Mouse (Mus musculus) embryonic fibroblast, embryonic 13.5 days (primary cell): Measurements from ENCODE around the gene Atp2b1.

Experiments used
- CTCF ChIP-seq: IDR thresholded peaks from 2 replicates; pipeline ENCODE4 v1.5.1; 2011; ENCODE audit warnings: mild to moderate bottlenecking, control low read depth, low read length, moderate library complexity, borderline replicate concordance; ENCODE audit not compliant: insufficient read depth
- POLR2A ChIP-seq: IDR thresholded peaks from 2 replicates; pipeline ENCODE4 v1.6.1; 2011; ENCODE audit warnings: low read depth, mild to moderate bottlenecking, control low read depth, low read length, moderate library complexity

DNA sequence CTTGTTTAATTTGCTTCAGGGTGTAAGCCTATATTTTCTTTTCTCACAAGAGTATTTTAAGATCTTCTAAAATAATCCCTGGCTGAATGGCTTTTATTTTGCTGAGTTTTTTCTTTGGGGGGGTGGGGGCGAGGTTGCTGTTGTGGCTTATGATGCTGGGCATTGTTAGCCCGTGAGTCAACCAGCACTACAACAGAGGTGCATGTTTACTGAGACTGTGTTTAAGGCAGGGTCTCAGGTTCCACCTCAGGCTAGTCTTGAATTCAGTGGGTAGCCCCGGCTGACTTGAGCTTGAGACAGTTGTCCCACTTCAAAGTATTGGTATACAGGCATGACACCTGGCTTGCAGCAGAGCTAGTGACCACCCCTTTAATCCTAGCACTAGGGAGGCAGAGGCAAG, 77.8 kb downstream of the Atp2b1 start:
- TF ChIP-seq CTCF (no peak), POLR2A (no peak)
